Mouse (Mus musculus): ENCODE measurements around the gene Qsox1. TPM values are rescaled to one million over a fixed set of nuclear protein-coding genes. Genes with fewer than 3 reads are reported as not detected.
A peak's percentile ranks its signal among the peaks of the same experiment; 100 is the strongest.

The Qsox1 gene
- polyA plus RNA-seq, 1 experiment from 2014 or later: 29.4 TPM

- H3K27me3 ChIP-seq: no peaks in the 10 kb centered on the region
- no peak overlapping the region for H3K27ac ChIP-seq
- WGBS: 83% methylated on average over 4 of the region's 4 CpGs
- H3K4me3 ChIP-seq (replicated peaks): no peak overlapping the region
- no peak for ATAC-seq (replicated peaks; ENCODE audit: low FRiP score)
- no peaks in the 10 kb centered on the region for H3K9me3 ChIP-seq (replicated peaks)
- no peak overlapping the region for H3K9ac ChIP-seq
- H3K4me1 ChIP-seq: peaks cover 17% of the 10 kb centered on the region
- H3K4me2 ChIP-seq: no peak overlapping the region
- no peaks in the 10 kb centered on the region for H3K36me3 ChIP-seq
Observed at GRCm38 (mm10) chr1:155825940-155826716, 13.4 kb upstream of the Qsox1 start.

GRCm38 (mm10) chr1:155820646-155821045 lies 8.0 kb upstream of the Qsox1 start:
- Histone ChIP-seq H3K9ac (no peak overlapping the region), H3K4me3 (replicated peaks) (no peak overlapping the region), H3K4me1 (no peaks in the 10 kb centered on the region), H3K9me3 (replicated peaks) (no peaks in the 10 kb centered on the region), H3K36me3 (no peaks in the 10 kb centered on the region), H3K4me2 (no peak overlapping the region), H3K27me3 (no peaks in the 10 kb centered on the region), H3K27ac (no peak overlapping the region)
- no peak for ATAC-seq (replicated peaks; ENCODE audit: low FRiP score)
- WGBS: 85% methylated on average over 5 of the region's 5 CpGs

GRCm38 (mm10) chr1:155816167-155816566 lies 3.5 kb upstream of the Qsox1 start:
- Histone ChIP-seq H3K4me1 (peaks cover 10% of the 10 kb centered on the region), H3K9me3 (replicated peaks) (no peaks in the 10 kb centered on the region), H3K9ac (no peak overlapping the region), H3K4me2 (no peak overlapping the region), H3K27ac (no peak overlapping the region), H3K27me3 (no peaks in the 10 kb centered on the region), H3K36me3 (no peaks in the 10 kb centered on the region), H3K4me3 (replicated peaks) (no peak overlapping the region)
- 55% methylated on average over 2 of the region's 2 CpGs for WGBS
- no peak for ATAC-seq (replicated peaks; ENCODE audit: low FRiP score)

GRCm38 (mm10) chr1:155811995-155812580 lies 601 bp downstream of the Qsox1 start:
- peak overlapping the region; percentile 45 for H3K9ac ChIP-seq
- ATAC-seq (replicated peaks; ENCODE audit: low FRiP score): peak; percentile 68
- peaks cover 21% of the 10 kb centered on the region for H3K4me1 ChIP-seq
- H3K27me3 ChIP-seq: no peaks in the 10 kb centered on the region
- no peaks in the 10 kb centered on the region for H3K9me3 ChIP-seq (replicated peaks)
- peak overlapping the region; percentile 61 for H3K4me3 ChIP-seq (replicated peaks)
- 4% methylated on average over 22 of the region's 22 CpGs for WGBS
- H3K27ac ChIP-seq: 0 out of 2 replicates have a peak overlapping the region, but pooled peaks have one; percentile 46
- H3K4me2 ChIP-seq: peak overlapping the region; percentile 70
- 0 out of 2 replicates have a peak, but pooled peaks cover 2% of the 10 kb centered on the region for H3K36me3 ChIP-seq

- no peaks in the 10 kb centered on the region for H3K9me3 ChIP-seq (replicated peaks)
- H3K4me2 ChIP-seq: peak overlapping the region; percentile 10; the same call in 1 of the 2 replicates
- 49% methylated on average over 7 of the region's 7 CpGs for WGBS
- no peak overlapping the region for H3K27ac ChIP-seq
- no peaks in the 10 kb centered on the region for H3K27me3 ChIP-seq
- peaks cover 21% of the 10 kb centered on the region for H3K4me1 ChIP-seq
- no peak overlapping the region for H3K4me3 ChIP-seq (replicated peaks)
- H3K36me3 ChIP-seq: 0 out of 2 replicates have a peak, but pooled peaks cover 2% of the 10 kb centered on the region
- no peak overlapping the region for H3K9ac ChIP-seq
- ATAC-seq (replicated peaks; ENCODE audit: low FRiP score): no peak
Observed at GRCm38 (mm10) chr1:155810616-155811015, 2.1 kb downstream of the Qsox1 start.

- ATAC-seq (replicated peaks; ENCODE audit: low FRiP score): no peak
Observed at GRCm38 (mm10) chr1:155809706-155810442, 2.8 kb downstream of the Qsox1 start.

GRCm38 (mm10) chr1:155808261-155808660 lies 4.4 kb downstream of the Qsox1 start:
- no peak for ATAC-seq (replicated peaks; ENCODE audit: low FRiP score)
- Histone ChIP-seq H3K4me2 (no peak overlapping the region), H3K27ac (no peak overlapping the region), H3K4me1 (peaks cover 20% of the 10 kb centered on the region), H3K27me3 (no peaks in the 10 kb centered on the region), H3K9ac (no peak overlapping the region), H3K9me3 (replicated peaks) (no peaks in the 10 kb centered on the region), H3K36me3 (0 out of 2 replicates have a peak, but pooled peaks cover 2% of the 10 kb centered on the region), H3K4me3 (replicated peaks) (no peak overlapping the region)
- 94% methylated on average over 4 of the region's 4 CpGs for WGBS

More at GRCm38 (mm10) chr1:155809706-155810442, 2.8 kb downstream of the Qsox1 start:
- H3K4me3 ChIP-seq (replicated peaks): no peak overlapping the region
- no peaks in the 10 kb centered on the region for H3K9me3 ChIP-seq (replicated peaks)
- H3K27ac ChIP-seq: 0 out of 2 replicates have a peak overlapping the region, but pooled peaks have one; percentile 10
- H3K36me3 ChIP-seq: 0 out of 2 replicates have a peak, but pooled peaks cover 2% of the 10 kb centered on the region
- H3K4me1 ChIP-seq: peaks cover 21% of the 10 kb centered on the region
- H3K4me2 ChIP-seq: peak overlapping the region; percentile 10; the same call in 1 of the 2 replicates
- no peak overlapping the region for H3K9ac ChIP-seq
- no peaks in the 10 kb centered on the region for H3K27me3 ChIP-seq
- WGBS: 65% methylated on average over 10 of the region's 10 CpGs

- H3K27me3 ChIP-seq: no peaks in the 10 kb centered on the region
- peaks cover 8% of the 10 kb centered on the region for H3K4me1 ChIP-seq
- H3K4me2 ChIP-seq: no peak overlapping the region
- WGBS: 80% methylated on average over 9 of the region's 9 CpGs
- no peaks in the 10 kb centered on the region for H3K9me3 ChIP-seq (replicated peaks)
- H3K4me3 ChIP-seq (replicated peaks): no peak overlapping the region
- no peak overlapping the region for H3K9ac ChIP-seq
- H3K27ac ChIP-seq: no peak overlapping the region
- H3K36me3 ChIP-seq: peaks cover 13% of the 10 kb centered on the region; the same call in 1 of the 2 replicates
- no peak for ATAC-seq (replicated peaks; ENCODE audit: low FRiP score)
Observed at GRCm38 (mm10) chr1:155805607-155806006, 7.1 kb downstream of the Qsox1 start.

GRCm38 (mm10) chr1:155801014-155801991 lies 11.4 kb downstream of the Qsox1 start:
- Histone ChIP-seq H3K4me1 (no peaks in the 10 kb centered on the region), H3K4me2 (no peak overlapping the region), H3K9ac (no peak overlapping the region), H3K27ac (no peak overlapping the region), H3K27me3 (no peaks in the 10 kb centered on the region), H3K9me3 (replicated peaks) (no peaks in the 10 kb centered on the region), H3K4me3 (replicated peaks) (no peak overlapping the region), H3K36me3 (peaks cover 25% of the 10 kb centered on the region)
- ATAC-seq (replicated peaks; ENCODE audit: low FRiP score): no peak
- WGBS: 73% methylated on average over 11 of the region's 11 CpGs

GRCm38 (mm10) chr1:155798000-155798399 lies 14.7 kb downstream of the Qsox1 start:
- H3K27ac ChIP-seq: no peak overlapping the region
- H3K4me3 ChIP-seq (replicated peaks): no peak overlapping the region
- 96% methylated on average over 4 of the region's 4 CpGs for WGBS
- no peak for ATAC-seq (replicated peaks; ENCODE audit: low FRiP score)
- H3K4me1 ChIP-seq: no peaks in the 10 kb centered on the region
- peaks cover 41% of the 10 kb centered on the region for H3K36me3 ChIP-seq
- H3K4me2 ChIP-seq: no peak overlapping the region
- H3K9me3 ChIP-seq (replicated peaks): no peaks in the 10 kb centered on the region
- no peak overlapping the region for H3K9ac ChIP-seq
- no peaks in the 10 kb centered on the region for H3K27me3 ChIP-seq

GRCm38 (mm10) chr1:155797425-155797824 lies 15.3 kb downstream of the Qsox1 start:
- 70% methylated on average over 4 of the region's 4 CpGs for WGBS
- H3K4me1 ChIP-seq: no peaks in the 10 kb centered on the region
- H3K36me3 ChIP-seq: peaks cover 37% of the 10 kb centered on the region
- no peaks in the 10 kb centered on the region for H3K27me3 ChIP-seq
- no peak overlapping the region for H3K27ac ChIP-seq
- H3K4me2 ChIP-seq: no peak overlapping the region
- no peak for ATAC-seq (replicated peaks; ENCODE audit: low FRiP score)
- no peak overlapping the region for H3K4me3 ChIP-seq (replicated peaks)
- H3K9ac ChIP-seq: no peak overlapping the region
- no peaks in the 10 kb centered on the region for H3K9me3 ChIP-seq (replicated peaks)

Measured in kidney, embryonic 15.5 days (tissue).